Mouse (Mus musculus) B cell, adult 62 days (primary cell): ENCODE results near the gene Sar1b. TPM values are rescaled to one million over a fixed set of nuclear protein-coding genes. Genes with fewer than 3 reads are reported as not detected.

Source experiments
- total RNA-seq: library from RNA; stranded (reverse); gene quantifications from 4 replicates; pipeline ENCODE4 v1.2.4, GENCODE M21; 2023

Gene Sar1b
- 31.6 to 39.8 TPM (median 35.3 TPM) in 4 replicates for total RNA-seq

GRCm38 (mm10) chr11:51763213-51763907 lies at the start of gene Sar1b, which contains the start of gene Sec24a:
Gene Sar1b, plus strand, starts transcription at chr11:51763687.
Gene Sec24a, minus strand, starts transcription at chr11:51763634.

Other genes with a start within 250 kb of the Sar1b start
- gene Phykpl, start 178.9 kb upstream of the Sar1b start, total RNA-seq = 19.8 to 29.6 TPM (median 21.4 TPM) in 4 replicates
- gene Hnrnpab, start 156.8 kb upstream of the Sar1b start, total RNA-seq = 237 to 253 TPM (median 248 TPM) in 4 replicates
- gene Nhp2, start 144.0 kb upstream of the Sar1b start, total RNA-seq = 47.5 to 57.3 TPM (median 52.7 TPM) in 4 replicates
- gene Rmnd5b, start 127.8 kb upstream of the Sar1b start, total RNA-seq = 113 to 145 TPM (median 127 TPM) in 4 replicates
- gene N4bp3, start 112.8 kb upstream of the Sar1b start, total RNA-seq = 19.1 to 21.9 TPM (median 21.6 TPM) in 4 replicates
- gene D930048N14Rik, start 112.7 kb upstream of the Sar1b start, total RNA-seq = 1.6 to 2.2 TPM (median 1.9 TPM) in 4 replicates
- gene 0610009B22Rik, start 74.8 kb upstream of the Sar1b start, total RNA-seq = 5.5 to 9.0 TPM (median 6.6 TPM) in 4 replicates
- 97.5 to 103 TPM (median 101 TPM) in 4 replicates for gene Sec24a, start 53 bp upstream of the Sar1b start, total RNA-seq
- gene Jade2, start 94.0 kb downstream of the Sar1b start, total RNA-seq = 73.2 to 75.8 TPM (median 73.8 TPM) in 4 replicates
- 44.7 to 51.8 TPM (median 48.5 TPM) in 4 replicates for gene Cdkn2aipnl, start 204.0 kb downstream of the Sar1b start, total RNA-seq
- gene Ube2b, start 237.1 kb downstream of the Sar1b start, total RNA-seq = 188 to 223 TPM (median 208 TPM) in 4 replicates
- 5.0 to 8.4 TPM (median 6.0 TPM) in 4 replicates for gene Cdkl3, start 240.5 kb downstream of the Sar1b start, total RNA-seq